Mouse (Mus musculus): Measurements from ENCODE around the gene Zfp462.

DNA sequence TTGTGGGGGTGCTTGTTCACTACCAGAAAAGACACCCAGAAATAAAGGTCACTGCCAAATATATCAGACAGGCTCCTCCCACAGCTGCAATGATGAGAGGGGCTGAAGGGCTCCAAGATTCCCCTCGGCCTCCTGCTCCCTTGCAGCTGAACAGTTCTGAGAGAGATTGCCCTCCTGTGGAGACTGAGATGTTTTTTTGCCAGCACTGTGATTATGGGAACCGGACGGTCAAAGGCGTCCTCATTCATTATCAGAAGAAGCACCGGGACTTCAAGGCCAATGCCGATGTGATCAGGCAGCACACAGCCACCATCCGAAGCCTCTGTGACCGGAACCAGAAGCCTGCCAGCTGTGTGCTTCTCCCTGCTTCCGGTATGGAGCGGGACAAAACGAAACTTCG, 66.5 kb downstream of the Zfp462 start:
- TF ChIP-seq CTCF (IDR thresholded peaks at IDR 0.05) (peak; percentile 43), POLR2A (IDR thresholded peaks at IDR 0.05; ENCODE audit: insufficient read depth, low read depth, low read length) (no peak)
